Mouse (Mus musculus): ENCODE measurements at regions not wholly inside any gene's neighbourhood (a gene's known extent, or its start where the extent isn't known, plus 50 kb on each side); places are given as distances from the start of the nearest gene placed in this dataset.

GRCm38 (mm10) chr13:97705926-97706325 is 54.5 kb downstream of the Gm10260 start:
- no peak for DNase-seq (ENCODE audit: low read depth in 1 of 2, low spot score in 2 of 2)

DNA sequence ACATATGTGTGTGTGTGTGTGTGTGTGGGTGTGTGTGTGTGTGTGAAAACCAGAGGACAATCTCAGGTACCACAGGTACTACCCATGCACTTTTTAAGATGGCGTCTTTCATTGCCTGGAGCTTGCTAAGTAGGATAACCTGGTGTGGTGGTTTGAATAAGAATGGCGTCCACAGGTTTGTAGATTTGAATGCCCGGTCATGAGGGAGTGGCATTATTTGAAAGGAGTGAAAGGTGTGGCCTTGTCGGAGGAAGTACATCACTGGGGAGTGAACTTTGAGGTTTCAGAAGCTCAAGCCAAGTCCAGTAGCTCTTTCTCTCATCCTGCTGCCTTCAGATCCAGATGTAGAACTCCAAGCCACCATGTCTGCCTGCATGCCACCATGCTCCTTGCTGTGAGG is 55.9 kb downstream of the Gm10260 start:
- no peak for DNase-seq (ENCODE audit: low read depth in 1 of 2, low spot score in 2 of 2)

DNA sequence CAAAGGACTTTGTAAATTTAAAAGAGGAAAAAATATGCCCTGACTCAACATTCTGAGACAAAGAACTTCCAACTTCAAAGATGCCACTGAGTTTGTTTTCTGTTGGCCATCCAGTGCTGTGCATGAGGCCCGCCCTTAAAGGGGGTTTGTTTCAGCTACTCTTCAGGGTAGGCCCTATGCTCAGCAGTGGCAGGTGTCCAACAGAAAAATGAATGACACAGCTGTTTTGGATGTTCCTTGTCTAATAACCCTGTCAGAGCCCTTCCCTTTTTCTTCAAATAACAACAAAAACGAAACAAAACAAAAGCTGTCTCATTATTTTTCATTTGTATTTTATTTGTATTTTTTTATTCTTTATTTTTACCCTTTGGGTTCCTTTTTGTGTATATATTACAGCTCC is 61.5 kb downstream of the Gm10260 start:
- no peak for DNase-seq (ENCODE audit: low read depth in 1 of 2, low spot score in 2 of 2)

DNA sequence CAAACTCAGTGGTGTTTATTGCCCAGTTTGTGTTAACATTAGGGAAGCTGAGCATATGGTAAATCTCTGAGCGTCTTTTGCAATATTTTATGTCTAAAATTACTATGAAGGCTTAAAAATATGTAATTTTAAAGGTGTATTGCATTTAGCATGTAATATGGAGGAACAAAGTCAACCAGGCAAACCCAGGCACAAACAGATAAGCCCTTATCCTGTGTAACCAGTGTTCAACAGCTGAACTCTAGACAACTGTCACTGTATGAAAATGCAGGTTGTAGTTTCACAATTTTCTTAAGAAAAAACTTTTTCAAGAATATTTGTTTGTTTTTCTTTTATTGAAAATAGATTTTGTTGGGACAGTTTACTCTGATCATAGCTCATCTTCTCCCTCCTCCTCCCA is 62.1 kb downstream of the Gm10260 start:
- DNase-seq (ENCODE audit: low read depth in 1 of 2, low spot score in 2 of 2): no peak

- no peak for DNase-seq (ENCODE audit: low read depth in 1 of 2, low spot score in 2 of 2)
Measured at GRCm38 (mm10) chr13:97697262-97697661, 63.2 kb downstream of the Gm10260 start.

DNA sequence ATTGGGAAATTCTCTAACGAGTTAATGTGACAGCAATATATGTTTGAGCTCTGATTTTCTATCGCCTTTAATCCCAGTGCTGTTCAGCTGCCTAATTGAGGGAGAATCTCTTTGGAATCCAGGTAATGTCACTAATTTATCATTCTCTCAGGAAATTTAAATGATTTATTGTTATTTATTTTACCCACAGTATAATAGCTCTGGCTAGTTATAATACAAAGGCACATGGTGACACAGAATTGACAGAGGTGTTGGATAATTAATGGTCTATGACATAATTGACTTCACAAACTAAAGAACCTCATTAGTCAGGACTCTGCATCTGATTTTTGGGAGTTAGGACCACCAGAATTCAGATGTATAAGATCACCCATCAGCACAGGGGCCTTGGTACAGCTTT is 65.4 kb downstream of the Gm10260 start:
- DNase-seq (ENCODE audit: low read depth in 1 of 2, low spot score in 2 of 2): no peak

DNA sequence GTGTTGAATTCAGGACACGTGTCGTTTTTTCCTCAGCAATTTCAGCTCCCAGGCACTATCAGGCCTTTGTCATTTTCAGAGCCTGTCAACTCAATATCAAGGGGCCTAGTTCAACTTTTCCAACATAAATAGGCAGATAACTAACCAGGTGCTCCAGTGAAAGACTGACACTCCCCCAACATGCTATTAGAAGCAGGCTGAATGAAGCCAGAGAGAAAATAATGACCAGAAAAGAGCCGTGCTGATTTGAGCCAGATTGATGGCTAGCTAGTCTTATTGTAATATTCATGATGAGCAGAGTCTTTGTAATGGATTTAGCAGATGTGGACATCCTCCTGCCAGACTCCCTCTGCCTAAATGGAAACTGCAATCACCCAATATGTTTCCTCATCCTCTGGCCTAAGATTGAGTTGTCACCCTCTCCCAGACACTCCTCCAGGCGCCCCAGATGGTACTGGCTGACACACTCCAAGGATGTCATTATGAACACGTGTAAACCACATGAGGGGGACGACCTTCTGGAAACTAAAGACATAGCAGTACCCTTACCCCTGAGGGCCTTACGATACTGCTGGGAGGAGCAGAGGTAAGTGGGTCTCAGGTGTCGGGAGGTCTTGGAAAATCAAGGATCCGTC is 66.0 kb downstream of the Gm10260 start:
- DNase-seq (ENCODE audit: low read depth in 1 of 2, low spot score in 2 of 2): no peak

GRCm38 (mm10) chr13:97688310-97688886 is 72.0 kb downstream of the Gm10260 start:
- no peak for DNase-seq (ENCODE audit: low read depth in 1 of 2, low spot score in 2 of 2)

DNA sequence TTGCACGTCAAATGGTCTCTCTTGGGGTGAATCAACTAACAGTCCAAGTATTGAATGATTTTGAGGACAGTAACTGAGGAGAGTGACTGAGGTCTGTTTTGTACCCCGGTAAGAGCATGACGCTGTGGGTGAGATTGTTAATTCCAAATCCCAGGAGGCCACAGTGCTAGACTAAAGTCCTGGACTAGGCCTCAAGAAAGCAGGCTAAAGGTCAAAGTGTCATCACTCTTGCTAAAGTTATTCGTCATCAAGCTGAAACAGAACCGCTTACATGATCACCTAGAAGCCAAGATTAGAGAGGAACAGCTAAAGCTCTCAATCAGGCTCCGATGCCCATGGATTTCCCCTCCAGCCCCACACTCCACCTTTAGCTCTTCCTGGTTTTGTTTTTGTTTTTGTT is 76.6 kb downstream of the Gm10260 start:
- no peak for DNase-seq (ENCODE audit: low read depth in 1 of 2, low spot score in 2 of 2)

DNA sequence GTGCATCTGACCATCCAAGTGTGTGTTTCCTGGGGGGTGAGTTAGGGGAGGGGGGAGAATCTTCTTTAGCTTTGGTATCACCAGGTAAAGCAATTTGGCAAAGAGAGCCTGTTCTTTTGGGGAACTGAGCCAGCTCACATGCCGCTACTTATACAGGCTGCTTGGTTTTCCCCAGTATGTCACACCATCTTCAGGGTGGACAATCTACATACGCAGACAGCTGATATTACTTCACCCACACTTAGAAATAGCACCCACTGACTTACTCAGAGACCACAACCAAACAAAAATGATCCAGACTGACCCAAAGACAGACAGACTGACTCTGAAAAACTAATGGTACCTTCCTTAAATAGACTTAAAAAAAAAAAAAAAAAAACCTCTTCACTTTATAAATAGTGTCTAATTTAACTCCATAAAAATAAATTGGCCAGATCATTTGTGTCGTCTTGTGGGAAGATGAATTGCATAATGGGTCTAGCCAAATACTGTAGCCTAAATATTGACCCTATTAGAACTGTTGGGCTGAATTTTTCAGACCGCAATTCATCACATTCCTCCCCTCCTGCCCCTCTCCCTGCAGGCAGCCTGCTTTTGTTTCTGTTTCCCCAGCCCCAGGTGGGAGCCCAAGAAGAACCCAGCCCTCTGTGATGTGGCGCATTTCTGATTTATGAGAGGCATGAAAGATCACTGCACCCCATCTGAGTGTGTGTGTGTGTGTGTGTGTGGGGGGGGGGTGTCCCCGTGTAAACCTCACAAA is 79.0 kb downstream of the Gm10260 start:
- no peak for DNase-seq (ENCODE audit: low read depth in 1 of 2, low spot score in 2 of 2)

DNA sequence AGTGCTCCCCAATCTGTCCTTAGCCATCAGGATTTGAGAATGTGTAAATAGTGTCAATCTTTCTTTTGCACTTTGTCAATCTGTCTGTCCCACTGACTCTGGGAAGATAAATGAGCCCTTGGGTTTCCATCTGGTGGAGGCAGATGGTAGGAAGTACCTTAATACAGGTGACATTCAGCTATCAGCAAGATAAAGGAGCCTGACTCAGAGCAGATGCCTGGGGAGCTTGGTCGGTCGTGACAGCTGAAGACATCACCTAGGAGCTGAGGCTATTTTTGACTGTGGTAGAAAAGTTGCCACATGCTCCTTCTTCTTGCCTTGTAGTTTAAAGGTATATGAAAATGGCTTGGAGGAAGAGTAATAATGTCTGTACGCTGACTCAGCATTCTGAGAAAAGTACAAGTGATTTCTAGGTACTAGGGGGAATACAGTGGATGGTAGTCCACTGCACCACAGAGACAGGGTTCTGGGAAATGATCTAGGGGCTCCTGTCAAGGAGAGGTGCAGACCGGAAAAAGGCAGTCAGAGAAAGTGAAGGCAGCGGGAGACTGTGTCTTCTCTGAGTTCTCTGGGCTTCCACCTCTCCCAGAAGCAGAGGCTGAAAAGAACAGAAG is 80.0 kb downstream of the Gm10260 start:
- DNase-seq (ENCODE audit: low read depth in 1 of 2, low spot score in 2 of 2): no peak

DNA sequence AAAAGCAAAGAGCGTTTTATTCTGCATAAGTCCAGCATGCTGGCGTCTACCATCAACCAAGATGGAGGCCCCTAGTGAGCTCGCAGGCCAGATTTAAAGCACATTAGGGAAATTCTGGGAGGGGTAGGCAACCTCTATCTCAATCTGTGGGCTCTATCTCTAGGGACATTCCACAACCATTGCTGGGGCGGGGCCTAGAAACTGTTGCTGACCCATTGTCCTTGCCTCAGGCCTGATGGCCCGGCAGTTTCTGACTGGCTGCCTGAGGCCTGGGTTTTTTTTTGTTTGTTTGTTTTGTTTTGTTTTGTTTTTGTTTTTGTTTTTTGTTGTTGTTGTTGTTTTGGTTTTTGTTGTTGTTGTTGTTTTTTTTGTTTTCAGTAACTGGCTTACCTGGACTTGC is 81.4 kb downstream of the Gm10260 start:
- no peak for DNase-seq (ENCODE audit: low read depth in 1 of 2, low spot score in 2 of 2)

- DNase-seq (ENCODE audit: low read depth in 1 of 2, low spot score in 2 of 2): no peak
Measured at GRCm38 (mm10) chr13:97676536-97677048, 83.8 kb downstream of the Gm10260 start.

DNA sequence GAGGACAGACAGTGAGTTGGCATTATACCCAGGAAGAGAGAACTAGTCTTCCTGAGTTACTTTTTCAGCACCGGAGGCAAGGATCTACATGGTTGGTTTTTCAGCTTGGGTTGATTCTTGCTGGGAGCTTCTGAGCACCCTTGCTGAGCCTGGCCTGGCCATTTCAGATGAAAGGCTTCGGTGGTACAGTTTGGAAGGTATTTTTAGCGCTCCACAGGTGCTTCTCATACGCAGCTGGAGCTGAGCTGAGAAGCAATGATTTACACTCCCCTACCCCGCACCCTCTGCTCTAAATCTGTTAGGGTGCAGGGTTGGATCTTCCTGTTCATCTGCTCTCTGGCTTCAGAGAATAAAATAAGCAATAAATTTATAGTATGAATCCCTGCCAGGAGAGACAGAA is 87.3 kb downstream of the Gm10260 start:
- DNase-seq (ENCODE audit: low read depth in 1 of 2, low spot score in 2 of 2): no peak

DNA sequence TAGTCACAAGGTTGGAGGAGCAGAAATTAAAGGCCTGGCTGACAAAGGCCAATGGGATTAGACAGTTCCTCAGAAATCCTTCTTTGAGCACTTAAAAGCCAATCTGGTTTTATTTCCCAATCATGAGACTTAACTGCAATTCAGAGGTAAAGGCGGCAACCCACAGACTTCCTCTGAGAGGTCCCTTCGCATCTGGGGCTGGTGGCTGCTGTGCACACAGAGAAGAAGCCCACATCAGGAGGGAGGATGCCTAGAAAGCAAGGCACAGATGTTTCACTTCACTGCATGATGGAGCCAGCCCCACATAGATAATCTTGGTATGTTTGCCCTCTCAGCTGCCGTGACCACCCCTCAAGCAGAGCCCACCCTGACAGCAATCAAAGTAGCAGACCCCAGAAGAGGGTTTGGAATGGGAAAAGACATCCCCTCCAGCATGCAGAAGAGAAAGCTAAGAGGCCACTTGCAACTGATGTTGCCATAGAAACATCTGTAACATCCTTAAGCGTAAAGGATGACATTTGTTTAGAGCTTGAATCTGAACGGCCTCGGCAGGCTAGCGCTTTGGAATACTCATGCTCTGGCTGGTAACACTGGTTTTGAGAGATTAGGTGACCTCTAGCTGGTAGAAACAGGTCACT is 88.3 kb downstream of the Gm10260 start:
- DNase-seq (ENCODE audit: low read depth in 1 of 2, low spot score in 2 of 2): no peak

DNA sequence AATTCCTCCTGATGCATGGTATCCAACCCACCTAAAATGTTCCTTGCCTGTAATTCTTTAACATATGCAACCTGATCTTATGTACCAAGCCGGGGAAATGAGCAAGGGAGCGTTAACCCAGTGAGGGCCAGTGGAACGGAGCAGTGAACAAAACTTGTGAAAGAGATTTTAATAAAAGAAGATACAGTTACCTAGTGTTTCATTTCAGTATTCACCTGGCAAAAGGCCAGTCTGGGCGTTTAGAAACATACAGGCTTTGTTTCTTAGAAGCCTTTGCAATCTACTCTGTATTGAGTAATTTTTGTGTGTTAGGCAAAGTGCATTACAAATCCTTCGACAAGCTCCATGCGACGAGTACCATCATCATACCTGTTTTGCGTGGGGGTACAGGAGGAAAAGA is 91.1 kb downstream of the Gm10260 start:
- DNase-seq (ENCODE audit: low read depth in 1 of 2, low spot score in 2 of 2): no peak

DNA sequence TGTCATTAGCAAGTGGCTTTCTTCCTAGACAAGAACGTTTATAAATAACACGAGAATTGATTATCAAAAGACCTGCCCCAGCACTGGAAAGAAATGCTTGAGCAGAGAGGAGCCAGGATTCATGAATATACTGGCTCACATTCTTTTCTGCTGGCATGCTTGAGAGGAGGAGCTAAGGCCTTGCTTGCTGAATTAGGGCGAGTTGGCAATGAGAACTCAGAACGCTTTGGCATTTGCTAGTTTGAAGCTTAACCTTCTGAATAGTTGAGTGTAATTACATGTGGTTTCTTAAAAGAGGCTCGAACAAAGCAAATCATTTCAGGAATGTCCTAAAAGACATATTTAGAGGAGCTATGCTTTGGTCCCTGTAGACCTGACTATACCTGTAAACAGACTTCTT is 91.5 kb downstream of the Gm10260 start:
- DNase-seq (ENCODE audit: low read depth in 1 of 2, low spot score in 2 of 2): no peak

GRCm38 (mm10) chr13:97667313-97667712 is 93.1 kb downstream of the Gm10260 start:
- DNase-seq (ENCODE audit: low read depth in 1 of 2, low spot score in 2 of 2): no peak

GRCm38 (mm10) chr13:97666761-97667160 is 93.7 kb downstream of the Gm10260 start:
- no peak for DNase-seq (ENCODE audit: low read depth in 1 of 2, low spot score in 2 of 2)

DNA sequence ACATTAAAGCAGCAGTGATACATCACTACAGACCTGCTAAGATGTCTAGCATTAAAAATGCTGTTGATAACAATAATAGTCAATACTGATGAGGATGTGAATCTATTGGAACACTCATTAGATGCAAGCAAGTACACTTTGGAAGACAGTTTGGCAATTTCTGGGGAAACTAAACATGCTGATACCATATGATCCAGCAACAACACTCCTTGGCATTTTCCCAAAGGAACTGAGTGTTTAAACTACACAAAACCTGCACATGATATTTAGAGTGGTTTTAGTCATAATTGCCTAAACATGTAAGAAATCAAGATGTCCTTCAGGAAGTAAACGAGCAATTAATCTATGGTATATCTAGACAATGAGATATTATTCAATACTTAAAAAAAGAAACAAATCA is 95.2 kb downstream of the Gm10260 start:
- no peak for DNase-seq (ENCODE audit: low read depth in 1 of 2, low spot score in 2 of 2)

DNA sequence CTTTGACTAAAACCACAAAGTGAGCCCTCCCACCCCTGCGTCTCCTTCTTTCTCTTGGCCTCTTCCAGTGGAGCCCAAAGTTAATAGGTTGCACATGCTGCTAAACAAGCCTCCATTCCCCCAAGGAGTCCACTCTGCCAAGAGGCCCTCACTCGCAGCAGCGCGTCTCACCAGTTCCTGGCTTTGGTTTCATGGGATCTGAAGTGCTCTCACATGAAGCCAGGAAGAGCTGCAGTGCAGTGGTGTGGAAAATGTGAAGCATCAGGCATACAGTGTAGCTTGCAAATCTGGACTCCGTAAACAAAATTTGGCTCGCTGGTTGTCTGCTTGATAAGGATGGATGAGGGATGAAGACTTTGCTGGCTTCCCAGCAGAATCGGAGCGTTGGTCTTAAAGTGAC is 97.7 kb downstream of the Gm10260 start:
- DNase-seq (ENCODE audit: low read depth in 1 of 2, low spot score in 2 of 2): no peak

GRCm38 (mm10) chr13:97656618-97657017 is 103.8 kb downstream of the Gm10260 start:
- no peak for DNase-seq (ENCODE audit: low read depth in 1 of 2, low spot score in 2 of 2)

Data from monocyte, adult 2 months (primary cell).